Mouse (Mus musculus): ENCODE measurements around the gene Gli1. TPM values are rescaled to one million over a fixed set of nuclear protein-coding genes. Genes with fewer than 3 reads are reported as not detected.
A peak's percentile ranks its signal among the peaks of the same experiment; 100 is the strongest.
"Not testable (repeated sequence)": the region's sequence is repeated elsewhere in the genome, so short reads cannot be mapped to it uniquely, and the experiment has no call there.

Gene Gli1
- polyA plus RNA-seq, 1 experiment from 2014 or later, result 0.21 TPM

DNA sequence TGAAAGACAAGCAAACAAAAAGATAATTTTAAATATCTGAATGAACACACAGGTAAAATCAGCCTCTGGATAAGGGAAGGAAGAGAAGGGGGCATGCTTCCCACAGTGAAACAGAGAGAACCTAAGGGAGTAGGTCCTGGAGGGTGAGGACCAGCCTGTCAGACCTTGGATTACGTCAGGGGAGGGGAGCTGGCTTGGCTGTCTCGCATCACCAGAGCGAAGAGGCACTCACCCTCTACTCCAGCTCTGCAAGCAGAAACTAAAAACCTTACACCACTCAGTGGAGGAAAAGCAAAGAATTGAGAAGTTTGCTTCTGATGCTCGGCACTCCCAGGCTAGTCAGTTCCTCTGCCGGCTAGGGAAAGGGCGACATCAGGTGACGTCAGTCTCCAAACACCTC is 21.8 kb downstream of the Gli1 start:
- no peak overlapping the region for H3K27ac ChIP-seq
- 76% methylated on average over 7 of the region's 7 CpGs for WGBS (ENCODE audit: insufficient replicate concordance)
- H3K9ac ChIP-seq, result no peak overlapping the region
- H3K36me3 ChIP-seq, result no peaks in the 10 kb centered on the region
- H3K4me1 ChIP-seq (replicated peaks), result peaks cover 57% of the 10 kb centered on the region
- peaks cover 3% of the 10 kb centered on the region; the same call in 1 of the 2 replicates for H3K27me3 ChIP-seq
- no peak overlapping the region for H3K4me3 ChIP-seq (replicated peaks)
- DNase-seq, result no peak
- no peak for ATAC-seq (ENCODE audit: low read depth)
- H3K4me2 ChIP-seq, result no peak overlapping the region
- H3K9me3 ChIP-seq (replicated peaks), result no peaks in the 10 kb centered on the region

DNA sequence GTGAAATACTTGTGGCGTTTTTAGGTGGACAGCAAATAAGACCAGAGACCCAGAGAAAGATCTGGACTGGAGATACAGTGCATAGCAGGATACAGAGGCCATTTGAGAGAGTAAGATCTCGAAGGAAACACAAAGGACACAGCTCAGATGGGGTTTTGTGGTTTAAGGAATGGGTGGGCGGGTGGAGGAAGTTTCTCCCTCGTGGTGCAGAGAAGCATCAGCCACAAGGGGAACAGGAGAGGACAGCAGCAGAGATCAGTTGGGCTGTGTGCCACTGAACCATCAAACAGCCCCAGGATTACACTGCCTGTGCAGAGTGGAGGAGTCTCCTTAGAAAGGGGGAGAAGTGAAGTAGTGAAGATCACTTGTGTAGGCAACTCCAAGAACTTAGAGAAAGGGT is 23.8 kb downstream of the Gli1 start:
- Histone ChIP-seq H3K9ac (no peak overlapping the region), H3K4me1 (replicated peaks) (peaks cover 44% of the 10 kb centered on the region), H3K4me3 (replicated peaks) (no peak overlapping the region), H3K27ac (peak overlapping the region; percentile 73), H3K9me3 (replicated peaks) (no peaks in the 10 kb centered on the region), H3K4me2 (no peak overlapping the region), H3K27me3 (no peaks in the 10 kb centered on the region), H3K36me3 (no peaks in the 10 kb centered on the region)
- DNase-seq (no peak), ATAC-seq (ENCODE audit: low read depth) (no peak)
- 21% methylated on average over 4 of the region's 4 CpGs for WGBS (ENCODE audit: insufficient replicate concordance)

DNA sequence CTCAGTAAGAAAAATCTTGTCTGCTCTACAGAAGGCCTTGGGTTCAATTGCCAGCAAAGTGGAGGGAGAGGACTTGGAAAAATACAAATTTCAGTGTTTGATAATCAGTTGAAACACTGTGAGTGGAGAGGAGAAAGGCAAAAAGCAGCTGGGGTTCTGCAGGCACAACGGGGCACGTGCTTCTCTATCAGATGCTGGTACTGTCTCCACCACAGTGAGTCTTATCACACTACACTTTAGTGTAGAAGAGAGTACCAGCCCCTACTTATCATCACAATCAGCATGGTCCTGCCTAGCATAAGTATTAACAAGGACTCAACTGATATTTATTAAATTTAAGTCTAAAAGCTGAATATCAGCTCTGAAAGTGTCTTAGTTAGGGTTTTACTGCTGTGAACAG is 24.5 kb downstream of the Gli1 start:
- WGBS (ENCODE audit: insufficient replicate concordance), result 14% methylated on average over 2 of the region's 2 CpGs
- Histone ChIP-seq H3K4me3 (replicated peaks) (no peak overlapping the region), H3K4me1 (replicated peaks) (peaks cover 44% of the 10 kb centered on the region), H3K9me3 (replicated peaks) (no peaks in the 10 kb centered on the region), H3K36me3 (no peaks in the 10 kb centered on the region), H3K4me2 (no peak overlapping the region), H3K27me3 (no peaks in the 10 kb centered on the region), H3K9ac (no peak overlapping the region), H3K27ac (peak overlapping the region; percentile 73)
- ATAC-seq (ENCODE audit: low read depth) (peak; percentile 82), DNase-seq (no peak)

DNA sequence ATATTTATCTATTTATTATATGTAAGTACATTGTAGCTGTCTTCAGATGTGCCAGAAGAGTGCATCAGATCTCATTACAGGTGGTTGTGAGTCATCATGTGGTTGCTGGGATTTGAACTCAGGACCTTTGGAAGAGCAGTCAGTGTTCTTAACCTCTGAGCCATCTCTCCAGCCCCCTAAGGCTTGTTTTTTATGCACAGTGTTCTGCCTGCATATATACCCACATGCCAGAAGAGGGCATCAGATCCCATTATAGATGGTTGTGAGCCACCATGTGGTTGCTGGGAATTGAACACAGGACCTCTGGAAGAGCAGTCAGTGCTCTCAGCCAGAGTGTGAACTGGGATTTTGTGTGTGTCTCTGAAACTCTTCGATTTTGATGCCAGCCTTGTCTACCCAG is 26.8 kb downstream of the Gli1 start:
- H3K4me1 ChIP-seq (replicated peaks), result peaks cover 51% of the 10 kb centered on the region
- H3K4me3 ChIP-seq (replicated peaks); H3K9me3 ChIP-seq (replicated peaks); ATAC-seq (ENCODE audit: low read depth); H3K9ac ChIP-seq; H3K27me3 ChIP-seq; H3K36me3 ChIP-seq; H3K27ac ChIP-seq; H3K4me2 ChIP-seq; DNase-seq: not testable (repeated sequence)
- 59% methylated on average over 1 of the region's 1 CpGs for WGBS (ENCODE audit: insufficient replicate concordance)

DNA sequence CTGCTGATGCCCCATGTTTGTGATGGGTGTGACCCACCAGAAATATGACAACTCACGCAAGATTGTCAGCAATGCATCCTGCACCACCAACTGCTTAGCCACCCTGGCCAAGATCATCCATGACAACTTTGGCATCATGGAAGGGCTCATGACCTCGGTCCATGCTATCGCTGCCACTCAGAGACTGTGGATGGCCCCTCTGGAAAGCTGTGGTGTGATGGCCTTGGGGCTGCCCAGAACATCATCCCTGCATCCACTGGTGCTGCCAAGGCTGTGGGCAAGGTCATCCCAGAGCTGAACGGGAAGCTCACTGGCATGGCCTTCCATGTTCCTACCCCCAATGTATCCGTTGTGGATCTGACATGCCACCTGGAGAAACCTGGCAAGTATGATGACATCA is 28.3 kb downstream of the Gli1 start:
- not testable (repeated sequence) for H3K4me3 ChIP-seq (replicated peaks); H3K9me3 ChIP-seq (replicated peaks); H3K27ac ChIP-seq; H3K9ac ChIP-seq; DNase-seq; H3K4me2 ChIP-seq; ATAC-seq (ENCODE audit: low read depth); H3K27me3 ChIP-seq
- Histone ChIP-seq H3K4me1 (replicated peaks) (peaks cover 58% of the 10 kb centered on the region), H3K36me3 (peaks cover 18% of the 10 kb centered on the region)
- 81% methylated on average over 5 of the region's 5 CpGs for WGBS (ENCODE audit: insufficient replicate concordance)

DNA sequence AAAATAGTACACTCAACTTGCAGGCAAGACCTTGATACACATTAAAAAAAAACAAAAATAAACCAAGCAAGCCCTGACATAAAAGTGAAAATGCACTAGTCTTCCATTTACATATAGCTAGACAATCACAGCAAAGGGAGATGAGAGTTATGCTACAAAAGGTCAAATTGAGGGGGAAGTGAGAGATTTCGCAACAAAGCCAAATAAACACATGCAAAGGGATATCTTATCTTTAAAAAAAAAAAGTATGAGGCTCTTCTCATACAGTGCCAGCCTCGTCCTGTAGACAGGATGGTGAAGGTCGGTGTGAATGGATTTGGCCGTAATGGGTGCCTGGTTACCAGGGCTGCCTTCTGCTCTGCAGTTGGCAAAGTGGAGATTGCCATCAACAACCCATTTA is 28.9 kb downstream of the Gli1 start:
- ATAC-seq (ENCODE audit: low read depth), result no peak
- Histone ChIP-seq H3K4me2 (peak overlapping the region; percentile 90), H3K9ac (peak overlapping the region; percentile 96; the same call in 1 of the 2 replicates), H3K9me3 (replicated peaks) (no peaks in the 10 kb centered on the region), H3K4me3 (replicated peaks) (peak overlapping the region; percentile 90; the same call in 1 of the 2 replicates), H3K4me1 (replicated peaks) (peaks cover 53% of the 10 kb centered on the region), H3K27me3 (no peaks in the 10 kb centered on the region), H3K27ac (peak overlapping the region; percentile 84), H3K36me3 (peaks cover 25% of the 10 kb centered on the region)
- no peak for DNase-seq
- 43% methylated on average over 4 of the region's 4 CpGs for WGBS (ENCODE audit: insufficient replicate concordance)

DNA sequence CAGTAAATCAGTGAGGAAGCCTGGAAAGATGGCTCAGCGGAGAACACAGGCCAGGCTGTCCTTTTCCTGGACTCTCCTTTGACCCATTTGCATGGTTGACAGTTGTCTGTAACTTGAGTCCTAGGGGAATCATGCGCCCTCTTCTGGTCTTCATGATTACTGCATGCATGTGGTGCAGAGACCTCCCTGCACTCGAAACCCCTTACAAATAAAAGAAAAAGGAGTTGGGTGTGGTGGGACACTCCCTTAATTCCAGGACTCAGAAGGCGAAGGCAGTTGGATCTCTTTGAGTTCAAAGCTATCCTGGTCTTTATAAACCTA is 29.5 kb downstream of the Gli1 start:
- peaks cover 48% of the 10 kb centered on the region for H3K4me1 ChIP-seq (replicated peaks)
- peak overlapping the region; percentile 96 for H3K9ac ChIP-seq
- WGBS (ENCODE audit: insufficient replicate concordance), result 2% methylated on average over 4 of the region's 4 CpGs
- H3K27ac ChIP-seq, result peak overlapping the region; percentile 84
- peak; percentile 79 for DNase-seq
- H3K4me2 ChIP-seq, result peak overlapping the region; percentile 90
- H3K9me3 ChIP-seq (replicated peaks), result no peaks in the 10 kb centered on the region
- no peaks in the 10 kb centered on the region for H3K27me3 ChIP-seq
- peaks cover 30% of the 10 kb centered on the region for H3K36me3 ChIP-seq
- H3K4me3 ChIP-seq (replicated peaks), result peak overlapping the region; percentile 90
- ATAC-seq (ENCODE audit: low read depth), result peak; percentile 47

DNA sequence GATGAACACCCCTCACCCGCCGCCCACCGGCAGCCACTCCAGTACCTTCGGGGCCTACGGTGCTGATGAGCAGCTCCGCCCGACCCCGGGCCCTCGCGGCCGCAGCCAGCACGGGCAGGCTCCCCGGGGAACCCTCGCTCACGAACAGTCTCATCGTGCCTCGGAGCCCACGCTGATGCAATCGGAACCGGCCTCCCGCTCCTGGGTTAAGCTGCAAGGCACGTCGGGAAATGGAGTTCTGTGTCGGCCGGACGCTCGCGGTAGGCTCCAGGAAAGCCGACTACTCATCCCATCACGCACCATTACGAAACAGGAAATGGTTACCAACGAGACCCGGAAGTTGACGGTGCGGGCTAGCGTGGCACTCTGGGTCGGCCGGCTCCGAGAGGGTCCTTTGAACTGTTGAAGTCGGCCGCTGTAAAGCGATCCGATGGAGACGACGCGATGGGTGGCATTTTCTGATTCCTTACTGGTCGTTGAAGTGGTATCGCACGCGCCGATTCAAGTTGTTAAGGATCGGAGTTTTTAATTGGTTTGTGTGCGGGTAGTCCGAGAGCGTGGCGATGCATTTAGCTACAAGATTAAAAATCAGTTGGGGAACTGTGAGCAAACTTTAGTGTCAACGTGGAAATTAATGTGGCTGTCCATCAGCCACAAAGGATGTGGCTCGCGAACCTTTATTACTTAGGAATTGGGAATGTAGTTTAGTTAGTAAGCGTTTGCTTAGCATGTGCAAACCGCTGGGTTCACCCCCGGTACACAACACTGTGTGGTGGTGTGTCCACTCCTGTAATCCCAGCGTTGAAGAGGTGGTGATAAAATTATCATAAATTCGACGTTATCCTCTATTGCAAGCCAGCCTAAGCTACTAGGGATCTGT is 30.1 kb downstream of the Gli1 start, which contains the start of gene Mars:
Gene Mars (minus strand): TSS at position 311 of the 880 bp plus-strand sequence.
- peaks cover 42% of the 10 kb centered on the region for H3K4me1 ChIP-seq (replicated peaks)
- peak within 1 kb of the TSS; percentile 90 for H3K4me2 ChIP-seq
- H3K9ac ChIP-seq, result peak within 1 kb of the TSS; percentile 96
- H3K27me3 ChIP-seq, result no peaks in the 10 kb centered on the region
- peaks cover 36% of the 10 kb centered on the region for H3K36me3 ChIP-seq
- no peaks in the 10 kb centered on the region for H3K9me3 ChIP-seq (replicated peaks)
- peak; percentile 95 for ATAC-seq (ENCODE audit: low read depth)
- peak within 1 kb of the TSS; percentile 92 for H3K27ac ChIP-seq
- H3K4me3 ChIP-seq (replicated peaks), result peak within 1 kb of the TSS; percentile 90
- peak; percentile 90 for DNase-seq
- under 1% methylated on average over 65 of the region's 65 CpGs for whole genome bisulfite sequencing (ENCODE audit: insufficient replicate concordance)

DNA sequence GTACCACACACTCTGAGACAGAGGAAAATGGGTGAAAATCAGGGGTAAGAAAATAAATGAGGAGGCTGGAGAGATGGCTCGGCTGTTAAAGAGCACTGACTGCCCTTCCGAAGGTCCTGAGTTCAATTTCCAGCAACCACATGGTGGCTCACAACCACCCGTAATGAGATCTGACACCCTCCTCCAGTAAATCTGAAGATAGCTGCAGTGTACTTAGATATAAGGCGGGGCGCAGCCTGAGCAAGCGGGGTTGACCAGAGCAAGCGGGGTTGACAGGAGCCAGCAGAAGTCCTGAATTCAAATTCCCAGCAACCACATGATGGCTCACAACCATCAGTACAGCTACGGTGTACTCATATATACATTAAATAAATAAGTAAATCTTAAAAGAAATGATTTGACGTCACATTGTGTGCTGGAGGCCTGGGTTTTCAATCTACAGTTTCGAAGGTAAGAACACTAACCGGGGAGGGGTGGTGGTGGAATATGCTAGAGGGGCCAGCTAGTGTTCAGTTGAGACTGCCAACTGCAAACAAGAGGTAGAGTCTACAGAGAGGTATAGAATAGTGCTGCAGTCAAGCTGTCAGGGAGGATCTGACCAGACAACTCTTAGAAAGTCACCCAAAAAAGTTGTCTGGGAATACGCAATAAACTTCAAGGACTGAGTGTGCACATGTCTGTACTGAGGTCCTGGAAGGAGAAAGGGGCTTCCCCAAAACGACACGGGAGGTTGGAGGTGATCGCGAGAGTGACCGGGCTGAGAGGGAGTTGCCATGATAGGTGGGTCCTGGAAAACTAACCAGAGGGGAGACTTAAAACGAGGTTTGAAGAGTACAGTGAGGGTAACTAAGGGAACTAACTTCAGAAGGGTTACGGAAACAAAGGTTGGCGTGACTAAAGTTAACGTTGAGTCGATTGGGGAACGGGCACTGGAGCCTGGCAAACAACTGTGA is 31.0 kb downstream of the Gli1 start:
- H3K9ac ChIP-seq, result peak overlapping the region; percentile 96
- ATAC-seq (ENCODE audit: low read depth) (peak; percentile 50), DNase-seq (peak; percentile 52)
- H3K36me3 ChIP-seq, result peaks cover 45% of the 10 kb centered on the region
- no peaks in the 10 kb centered on the region for H3K27me3 ChIP-seq
- 15% methylated on average over 23 of the region's 23 CpGs for WGBS (ENCODE audit: insufficient replicate concordance)
- H3K9me3 ChIP-seq (replicated peaks), result no peaks in the 10 kb centered on the region
- H3K4me3 ChIP-seq (replicated peaks), result peak overlapping the region; percentile 90
- peak overlapping the region; percentile 90 for H3K4me2 ChIP-seq
- H3K27ac ChIP-seq, result peak overlapping the region; percentile 92
- H3K4me1 ChIP-seq (replicated peaks), result peaks cover 33% of the 10 kb centered on the region

DNA sequence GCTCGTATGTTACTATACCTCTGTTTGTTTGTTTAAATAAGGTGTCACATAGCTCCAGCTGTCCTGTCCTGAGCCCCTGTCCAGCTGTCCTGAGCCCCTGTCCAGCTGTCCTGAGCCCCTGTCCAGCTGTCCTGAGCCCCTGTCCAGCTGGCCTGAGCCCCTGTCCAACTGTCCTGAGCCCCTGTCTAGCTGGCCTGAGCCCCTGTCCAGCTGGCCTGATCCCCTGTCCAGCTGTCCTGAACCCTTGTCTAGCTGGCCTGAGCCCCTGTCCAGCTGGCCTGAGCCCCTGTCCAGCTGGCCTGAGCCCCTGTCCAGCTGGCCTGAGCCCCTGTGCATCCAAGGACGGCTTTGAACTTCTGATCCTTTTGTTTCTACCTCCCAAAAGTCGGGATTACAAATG is 32.6 kb downstream of the Gli1 start:
- H3K27me3 ChIP-seq; H3K9me3 ChIP-seq (replicated peaks); DNase-seq; H3K4me2 ChIP-seq; H3K9ac ChIP-seq; H3K4me3 ChIP-seq (replicated peaks); ATAC-seq (ENCODE audit: low read depth); H3K27ac ChIP-seq: not testable (repeated sequence)
- H3K36me3 ChIP-seq, result peaks cover 62% of the 10 kb centered on the region
- WGBS (ENCODE audit: insufficient replicate concordance), result 79% methylated on average over 3 of the region's 3 CpGs
- peaks cover 33% of the 10 kb centered on the region for H3K4me1 ChIP-seq (replicated peaks)

DNA sequence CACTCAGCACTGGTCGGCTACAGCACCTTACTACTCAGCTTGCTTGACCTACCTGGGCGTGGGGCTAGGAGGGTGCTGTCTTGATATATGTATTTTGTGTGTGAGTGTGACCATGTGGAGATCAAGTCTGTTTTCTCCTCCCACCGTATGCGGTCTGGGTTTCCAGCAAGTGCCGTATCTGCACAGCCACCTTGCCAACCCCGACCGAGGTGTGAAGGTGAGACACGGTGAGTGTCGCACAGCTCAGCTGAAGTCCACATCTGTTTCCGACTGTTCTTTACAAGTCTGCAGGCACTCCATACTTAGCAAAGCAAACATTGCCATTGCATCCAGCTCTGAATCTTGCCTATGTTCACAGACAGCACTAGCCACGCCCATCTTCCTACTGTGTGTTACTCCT is 38.6 kb downstream of the Gli1 start:
- H3K9me3 ChIP-seq (replicated peaks), result no peaks in the 10 kb centered on the region
- no peaks in the 10 kb centered on the region for H3K27me3 ChIP-seq
- H3K4me3 ChIP-seq (replicated peaks), result no peak overlapping the region
- no peak overlapping the region for H3K4me2 ChIP-seq
- DNase-seq (no peak), ATAC-seq (ENCODE audit: low read depth) (no peak)
- no peaks in the 10 kb centered on the region for H3K4me1 ChIP-seq (replicated peaks)
- WGBS (ENCODE audit: insufficient replicate concordance), result 90% methylated on average over 11 of the region's 11 CpGs
- no peak overlapping the region for H3K9ac ChIP-seq
- H3K36me3 ChIP-seq, result peaks cover 99% of the 10 kb centered on the region
- no peak overlapping the region for H3K27ac ChIP-seq
